Mouse (Mus musculus) induced T-regulatory cell, adult 2 months (primary cell): Measurements from ENCODE around the gene Kdsr.
"Not testable (repeated sequence)": the region's sequence is repeated elsewhere in the genome, so short reads cannot be mapped to it uniquely, and the experiment has no call there.

Experiments used
- DNase-seq: peaks from one replicate; pipeline ENCODE4 v3.0.0-alpha.2; 2012; ENCODE audit warnings: low read depth

Gene Kdsr

DNA sequence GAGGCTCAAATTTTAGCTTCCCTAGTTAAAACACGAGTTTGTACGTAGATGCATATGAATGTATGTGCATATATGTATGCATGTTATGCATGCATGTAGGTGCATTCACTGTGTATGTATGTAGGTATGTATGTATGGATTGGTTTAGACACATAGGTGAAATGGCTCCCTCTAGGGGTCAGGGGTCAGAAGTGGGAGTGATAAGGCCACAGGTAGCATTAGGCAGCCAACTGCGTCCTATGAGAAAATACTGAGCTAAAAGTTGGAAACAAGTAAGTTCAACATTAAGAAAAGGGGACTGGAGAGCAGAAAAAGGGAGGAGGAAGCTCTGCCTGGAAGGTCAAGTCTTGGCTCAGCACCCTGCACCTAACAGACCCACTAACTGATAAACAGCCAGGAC, 21.4 kb downstream of the Kdsr start:
- peak; percentile 81 for DNase-seq

DNA sequence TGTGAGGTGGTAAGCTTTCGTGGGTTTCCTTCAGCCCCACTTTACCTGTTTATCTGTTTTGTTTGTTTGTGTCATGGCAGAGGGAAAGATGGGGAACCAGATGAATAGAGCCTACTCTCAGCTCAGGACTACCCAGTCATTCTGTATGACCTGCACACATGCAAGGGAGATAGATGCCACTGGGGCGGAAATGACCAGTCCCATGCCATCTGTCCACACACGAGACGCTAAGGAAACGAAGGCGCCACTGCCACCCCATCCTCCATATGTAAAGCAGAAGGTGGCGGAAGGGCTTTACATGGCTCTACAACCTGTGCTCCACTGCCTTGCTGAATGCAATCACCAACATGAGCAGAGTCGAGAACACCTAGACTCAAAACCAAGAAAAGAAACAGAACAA, 23.3 kb downstream of the Kdsr start:
- DNase-seq, result no peak

DNA sequence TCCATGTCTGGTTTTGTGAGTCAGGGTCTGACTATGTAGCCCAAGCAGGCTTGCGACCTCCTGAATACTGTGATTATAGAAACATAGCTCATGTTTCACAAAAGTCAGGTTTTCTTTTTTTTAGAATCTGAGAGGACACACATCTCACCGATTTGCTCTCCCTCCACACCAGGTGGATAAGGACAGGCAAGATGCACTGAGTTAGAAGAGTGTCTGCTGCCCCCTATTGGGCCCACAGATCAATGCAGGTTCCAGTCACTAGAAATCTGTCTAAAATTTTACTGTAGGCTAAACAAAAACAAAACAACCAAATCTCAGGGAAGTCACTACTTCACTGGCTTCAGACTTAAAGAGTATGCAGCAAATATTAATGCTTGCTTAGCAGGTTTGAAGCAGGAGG, 23.9 kb downstream of the Kdsr start:
- DNase-seq, result peak; percentile 75

DNA sequence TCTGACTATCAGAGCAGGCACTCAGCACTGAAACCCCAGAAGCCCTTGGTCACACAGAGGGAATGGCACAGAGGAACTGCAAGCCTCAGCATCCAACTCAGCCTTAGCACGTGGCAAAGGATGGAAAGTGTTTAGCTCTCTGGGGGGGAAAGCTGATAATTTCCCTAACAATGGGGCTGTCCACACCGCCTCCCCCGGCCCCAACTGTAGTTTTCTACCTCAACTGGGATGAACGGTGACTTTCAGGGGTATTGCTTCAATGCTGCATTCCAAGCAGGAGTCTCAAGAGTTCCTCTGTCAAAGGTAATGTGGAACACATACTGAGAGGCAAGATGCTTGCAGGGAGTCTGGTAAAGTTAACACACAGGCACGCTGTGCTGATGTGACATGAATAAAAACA, 37.5 kb downstream of the Kdsr start:
- no peak for DNase-seq

DNA sequence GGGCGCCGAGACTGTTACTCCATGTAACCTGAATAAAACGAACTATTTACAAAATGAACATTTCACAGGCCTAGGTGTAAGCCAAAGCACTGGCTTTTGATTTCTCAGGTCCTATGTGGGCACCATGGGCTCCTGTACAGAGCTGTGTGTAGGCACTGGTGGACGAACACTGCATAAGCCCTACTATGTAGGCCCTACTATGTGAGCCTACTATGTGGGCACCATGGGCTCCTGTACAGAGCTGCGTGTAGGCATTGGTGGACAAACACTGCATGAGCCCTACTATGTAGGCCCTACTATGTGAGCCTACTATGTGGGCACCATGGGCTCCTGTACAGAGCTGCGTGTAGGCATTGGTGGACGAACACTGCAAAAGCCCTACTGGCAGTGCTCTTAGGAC, 41.8 kb downstream of the Kdsr start:
- DNase-seq, result not testable (repeated sequence)

DNA sequence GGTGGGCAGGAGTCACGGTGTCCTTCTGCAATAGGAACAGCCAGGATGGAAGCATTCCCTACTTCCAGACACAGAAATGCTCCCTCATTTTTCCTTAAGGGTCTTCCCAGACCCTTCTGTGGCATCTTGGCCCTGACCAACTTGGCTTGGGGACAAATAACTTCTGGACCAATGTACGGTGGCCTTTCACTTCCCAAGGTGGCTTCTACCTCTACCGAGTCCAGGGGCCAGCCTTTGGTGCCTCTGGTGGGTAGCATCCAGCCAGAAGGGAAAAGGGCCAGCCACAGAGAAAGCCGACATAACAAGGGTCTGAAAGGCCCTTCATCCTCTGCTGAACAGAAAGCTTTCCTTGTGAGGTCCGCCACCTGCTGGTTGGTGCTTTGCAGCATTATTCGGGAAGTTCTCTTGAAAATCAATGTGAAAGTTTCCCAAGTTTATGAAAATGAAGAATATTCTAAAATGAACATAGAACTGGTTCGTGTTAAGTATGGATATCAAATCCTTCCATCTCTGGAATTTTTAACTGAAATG, 42.4 kb downstream of the Kdsr start:
- peak; percentile 80 for DNase-seq

DNA sequence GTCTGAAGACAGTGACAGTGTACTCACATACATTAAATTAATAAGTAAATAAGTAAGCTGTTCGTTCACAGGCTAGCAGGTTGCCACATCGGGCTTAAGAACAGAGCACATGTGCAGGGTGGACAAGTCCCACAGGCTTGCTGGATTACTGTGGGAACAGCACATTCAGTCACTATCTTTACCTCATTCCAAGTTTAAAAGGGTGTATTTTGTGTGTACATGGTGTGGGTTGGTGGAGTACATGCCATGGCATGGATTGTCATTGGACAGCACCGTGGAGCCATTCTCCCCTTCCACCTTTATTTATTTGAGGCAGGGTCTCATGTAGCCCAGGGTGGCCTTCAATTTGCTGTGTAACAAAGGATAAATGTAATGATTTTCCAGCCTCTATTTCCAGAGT, 43.4 kb downstream of the Kdsr start:
- peak; percentile 14 for DNase-seq

DNA sequence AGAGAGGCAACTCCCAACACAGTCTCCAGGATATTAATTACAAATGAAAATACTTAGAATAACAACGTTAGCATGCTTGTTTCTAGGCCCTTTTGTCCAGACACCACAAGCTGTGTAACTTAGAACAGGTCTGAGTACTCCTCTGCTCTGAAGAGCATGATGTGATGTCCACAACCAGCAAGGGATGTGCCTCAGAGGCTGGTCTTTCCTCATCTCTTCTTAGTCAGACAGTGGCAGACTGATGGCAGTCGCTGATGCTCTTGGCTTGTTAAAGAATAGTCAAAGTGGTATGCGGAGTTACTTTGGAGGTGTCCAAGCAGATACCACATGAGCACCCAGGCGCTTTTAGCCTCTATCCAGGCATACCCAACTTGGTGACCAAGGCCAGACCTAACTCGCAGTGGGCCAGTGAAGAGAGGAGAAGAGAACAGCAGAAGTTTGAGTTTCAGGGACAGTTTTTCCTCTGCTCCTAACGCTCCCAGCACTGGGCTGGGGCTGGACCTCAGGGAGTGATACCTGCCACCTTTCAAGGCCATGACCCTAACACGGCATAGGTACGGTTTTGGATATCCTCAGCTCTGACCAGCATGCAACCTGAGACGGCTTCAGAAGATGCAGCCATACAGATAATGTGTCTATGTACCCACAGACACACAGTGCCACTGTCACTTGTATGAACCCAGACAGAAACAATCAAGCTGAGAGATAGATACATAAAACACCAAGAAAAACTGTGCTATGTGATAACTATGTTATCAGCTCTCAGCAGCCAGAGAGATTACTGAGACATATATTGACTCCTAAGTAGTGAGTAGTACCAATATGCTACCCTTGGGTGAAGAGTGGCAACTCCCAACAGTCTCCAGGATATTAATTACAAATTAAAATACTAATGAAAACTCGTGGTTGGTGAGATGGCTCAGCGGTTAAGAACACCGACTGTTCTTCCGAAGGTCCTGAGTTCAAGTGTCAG, 44.1 kb downstream of the Kdsr start:
- DNase-seq, result peak; percentile 18

DNA sequence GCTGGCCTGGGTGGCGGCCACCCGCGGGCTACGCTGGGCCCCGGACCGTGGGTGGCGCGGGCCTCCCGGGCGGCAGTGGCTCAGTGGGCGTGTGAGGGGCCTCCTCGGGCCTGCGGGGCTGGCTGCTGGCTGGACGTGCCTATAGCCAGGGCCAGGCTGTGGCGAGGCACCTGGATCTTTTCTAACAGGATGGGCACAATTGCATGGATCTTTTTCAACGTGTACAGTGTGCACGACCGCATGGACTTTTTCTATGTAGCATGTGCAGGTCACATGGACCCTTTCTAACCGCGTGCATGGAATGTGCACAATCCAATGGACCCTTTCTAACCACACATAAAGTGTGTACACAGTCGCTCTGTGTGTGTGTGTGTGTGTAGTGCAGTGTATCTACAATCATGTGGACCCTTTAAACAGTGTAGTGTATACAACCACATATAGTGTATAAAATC, 45.0 kb downstream of the Kdsr start:
- no peak for DNase-seq

DNA sequence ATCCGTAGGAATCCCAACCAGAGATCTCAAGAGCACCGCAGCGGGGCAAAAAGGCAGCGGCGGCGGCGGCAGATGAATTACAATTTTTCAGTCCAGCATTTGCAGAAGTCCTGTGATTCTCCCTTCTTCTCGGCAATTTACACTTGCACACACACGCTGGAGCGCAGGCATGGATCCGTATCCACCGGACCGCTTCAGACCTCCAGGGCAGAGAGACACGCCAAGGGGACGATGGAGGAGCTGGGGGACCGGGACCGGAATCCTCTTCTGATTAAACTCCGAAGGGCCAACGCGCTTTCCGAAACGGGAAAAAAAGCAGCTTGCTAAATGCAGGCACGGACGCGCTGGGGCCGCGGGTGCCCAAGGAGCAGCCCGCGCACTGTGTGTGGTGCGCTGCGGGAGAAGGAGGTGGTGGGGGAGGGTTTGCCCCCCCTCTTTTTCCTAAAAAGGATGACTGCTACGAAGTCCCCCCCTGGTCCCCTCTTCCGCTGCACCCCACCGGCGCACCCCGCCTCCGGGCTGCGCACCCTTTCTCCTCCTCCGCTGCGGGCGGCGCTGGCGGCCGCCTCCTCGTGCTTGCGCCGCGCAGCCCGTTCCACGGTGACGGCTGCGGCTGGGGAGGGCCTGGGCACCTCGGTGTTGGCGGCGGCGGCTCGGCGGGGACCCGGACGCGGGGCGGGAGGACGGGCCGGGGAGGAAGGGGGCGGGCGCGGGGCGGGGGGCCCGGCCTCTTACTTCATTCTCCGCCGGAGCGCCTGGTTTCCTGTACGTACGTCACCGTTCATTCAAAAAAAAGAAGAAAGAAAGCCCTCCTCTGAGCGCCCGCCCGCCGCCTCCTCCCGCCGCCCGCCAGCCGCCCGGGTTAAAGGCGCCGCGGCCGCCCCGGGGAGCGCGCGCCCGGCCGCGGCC, 45.7 kb downstream of the Kdsr start, which contains the start of gene Bcl2:
Gene Bcl2, minus strand, starts transcription at position 654 of the 909 bp plus-strand sequence.
- DNase-seq, result peak; percentile 92

DNA sequence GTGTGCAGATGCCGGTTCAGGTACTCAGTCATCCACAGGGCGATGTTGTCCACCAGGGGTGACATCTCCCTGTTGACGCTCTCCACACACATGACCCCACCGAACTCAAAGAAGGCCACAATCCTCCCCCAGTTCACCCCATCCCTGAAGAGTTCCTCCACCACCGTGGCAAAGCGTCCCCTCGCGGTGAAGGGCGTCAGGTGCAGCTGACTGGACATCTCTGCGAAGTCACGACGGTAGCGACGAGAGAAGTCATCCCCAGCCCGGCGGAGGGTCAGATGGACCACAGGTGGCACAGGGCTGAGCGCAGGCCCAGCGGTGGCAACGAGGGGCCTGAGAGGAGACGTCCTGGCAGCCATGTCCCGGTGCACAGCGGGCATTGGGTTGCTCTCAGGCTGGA, 47.2 kb downstream of the Kdsr start:
- peak; percentile 87 for DNase-seq

DNA sequence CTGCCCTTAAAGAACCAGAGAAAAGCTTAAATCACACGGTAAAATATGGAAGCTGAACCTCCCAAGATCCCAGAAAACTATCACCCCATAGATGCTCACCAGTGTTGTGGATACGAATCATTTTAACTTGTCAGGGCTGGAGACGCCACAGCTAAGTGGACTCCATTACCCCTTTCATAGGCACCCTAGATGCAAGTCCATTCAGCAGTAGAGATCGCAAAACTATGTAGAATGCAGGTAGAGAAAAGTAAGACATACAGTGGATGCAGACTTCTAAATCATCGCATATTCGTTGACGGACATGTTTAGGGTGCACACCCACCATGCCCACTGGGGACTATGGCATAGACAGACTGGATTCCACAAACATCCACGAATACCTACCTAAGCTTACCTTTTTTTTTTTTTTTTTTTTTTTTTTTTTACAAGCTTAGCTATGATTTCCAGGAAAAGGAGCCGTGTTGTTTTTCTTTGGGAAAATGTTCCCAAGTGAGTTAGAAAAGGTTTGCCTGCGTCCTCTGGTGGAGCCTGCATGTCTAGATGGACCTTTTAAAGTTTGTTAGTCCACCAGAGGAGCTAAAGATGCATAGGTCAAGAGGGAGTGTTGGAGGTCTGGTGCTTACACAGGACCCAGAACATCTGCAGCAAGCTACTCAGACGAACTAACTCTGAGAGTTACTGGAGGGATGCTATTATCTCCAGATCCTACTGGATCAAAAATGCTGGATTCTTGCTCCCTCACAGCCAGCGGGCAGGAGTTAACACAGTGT, 48.0 kb downstream of the Kdsr start:
- DNase-seq, result peak; percentile 52

DNA sequence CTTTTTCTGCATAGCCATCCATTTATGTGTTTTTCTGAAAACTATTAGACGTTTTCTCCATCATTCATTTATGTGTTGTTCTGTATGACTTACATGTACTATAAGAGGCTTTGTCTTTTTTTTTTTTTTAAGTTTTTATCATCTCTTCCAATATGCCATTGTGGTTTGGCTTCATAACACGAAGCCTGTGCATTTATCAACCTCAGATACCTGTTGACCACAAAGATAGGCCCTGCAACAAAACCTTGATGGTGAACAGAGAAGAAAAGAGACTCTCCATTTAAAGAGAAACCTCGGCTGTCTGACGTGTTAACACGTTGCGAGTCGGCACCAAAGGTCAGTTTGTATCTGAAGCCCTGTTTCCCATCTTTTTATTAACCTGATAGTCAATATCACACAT, 49.3 kb downstream of the Kdsr start:
- peak; percentile 37 for DNase-seq

DNA sequence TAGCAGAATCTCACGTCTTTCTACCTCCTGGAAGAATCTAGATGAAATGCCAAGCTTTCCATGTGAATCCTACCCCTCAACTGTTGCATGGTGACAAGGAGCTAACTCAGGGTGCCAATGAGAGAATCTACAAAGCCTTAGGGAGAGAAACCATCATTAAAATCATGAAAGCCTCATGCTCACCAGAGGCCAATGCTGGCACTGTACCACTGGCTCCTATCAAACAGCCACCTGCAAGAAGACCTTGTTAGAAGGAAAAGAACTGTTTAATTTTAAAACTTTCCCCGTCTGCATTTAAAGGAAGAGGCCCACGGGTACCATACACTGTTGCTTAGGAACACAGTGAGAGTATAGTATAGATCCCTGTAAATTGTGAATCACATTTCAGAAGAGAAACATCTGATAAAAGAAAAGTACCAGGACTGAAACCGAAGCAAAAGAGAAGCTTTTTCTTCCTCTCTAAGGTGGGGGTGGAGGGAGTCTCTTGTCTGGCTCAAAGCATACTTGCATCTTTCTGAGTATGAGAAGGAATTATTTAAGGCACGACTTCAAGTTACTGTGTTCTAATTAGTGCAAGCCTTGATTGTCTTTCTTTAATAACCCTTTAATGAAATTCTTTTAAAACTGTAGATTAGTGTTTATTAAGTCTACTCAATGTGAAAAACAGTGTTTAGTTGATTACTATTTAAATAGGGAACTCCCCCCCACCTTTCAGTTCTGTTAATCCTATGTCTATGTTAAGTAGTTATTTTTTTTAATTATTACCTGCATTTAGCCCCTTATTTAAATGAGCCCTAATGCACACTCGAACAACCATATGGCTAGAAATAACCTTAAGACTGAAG, 52.3 kb downstream of the Kdsr start:
- DNase-seq, result peak; percentile 41

DNA sequence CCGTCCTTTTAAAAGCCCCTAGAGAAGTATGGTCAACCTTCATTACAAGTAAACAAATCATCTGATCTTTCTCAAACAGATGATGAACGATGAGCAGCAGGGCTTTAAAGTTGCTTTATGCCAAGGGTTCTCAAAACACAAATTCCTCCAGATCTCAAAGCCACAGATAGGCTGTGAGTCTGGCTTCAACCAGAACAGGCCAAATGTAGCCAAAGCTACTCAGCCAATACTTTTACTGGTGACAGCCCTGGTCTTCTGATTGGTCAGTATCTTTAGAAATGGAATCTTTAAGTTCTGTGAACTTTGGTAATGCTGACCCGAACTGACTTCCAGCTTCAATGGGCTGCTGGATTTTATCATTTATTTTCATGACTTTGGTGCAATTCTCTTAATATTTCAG, 56.3 kb downstream of the Kdsr start:
- DNase-seq, result no peak

DNA sequence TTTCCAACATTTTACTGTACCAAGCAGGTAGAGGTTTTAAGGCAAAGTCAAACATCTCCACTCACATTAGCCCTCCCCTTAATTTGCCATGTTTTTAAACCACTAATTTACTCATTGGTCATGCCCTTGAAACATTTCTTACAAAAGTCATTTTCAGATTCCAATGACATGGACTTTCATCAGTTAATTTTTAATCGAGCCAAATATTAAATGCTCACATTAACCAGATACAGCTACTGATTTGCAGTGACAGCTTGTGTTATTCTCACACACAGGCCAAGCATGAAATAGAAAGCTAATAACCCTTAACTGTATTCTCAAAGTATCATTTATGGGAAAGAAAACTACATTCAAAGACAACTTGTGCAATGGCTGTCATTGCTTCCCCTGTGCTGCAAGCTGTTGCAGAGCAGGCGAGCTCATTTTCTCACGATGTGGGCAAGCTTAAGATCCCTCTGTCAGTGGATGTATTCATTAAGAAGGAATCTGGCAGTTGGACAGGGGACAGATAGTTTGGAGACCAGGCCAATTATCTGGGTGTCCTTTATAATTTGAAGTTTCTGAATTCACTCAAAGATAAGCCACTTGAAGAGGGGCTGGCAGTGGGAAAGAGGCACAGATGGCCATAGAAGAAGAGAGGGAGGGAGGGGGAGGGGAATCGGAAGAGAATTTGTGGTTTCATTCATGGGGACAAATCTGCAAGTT, 56.9 kb downstream of the Kdsr start:
- DNase-seq, result no peak

DNA sequence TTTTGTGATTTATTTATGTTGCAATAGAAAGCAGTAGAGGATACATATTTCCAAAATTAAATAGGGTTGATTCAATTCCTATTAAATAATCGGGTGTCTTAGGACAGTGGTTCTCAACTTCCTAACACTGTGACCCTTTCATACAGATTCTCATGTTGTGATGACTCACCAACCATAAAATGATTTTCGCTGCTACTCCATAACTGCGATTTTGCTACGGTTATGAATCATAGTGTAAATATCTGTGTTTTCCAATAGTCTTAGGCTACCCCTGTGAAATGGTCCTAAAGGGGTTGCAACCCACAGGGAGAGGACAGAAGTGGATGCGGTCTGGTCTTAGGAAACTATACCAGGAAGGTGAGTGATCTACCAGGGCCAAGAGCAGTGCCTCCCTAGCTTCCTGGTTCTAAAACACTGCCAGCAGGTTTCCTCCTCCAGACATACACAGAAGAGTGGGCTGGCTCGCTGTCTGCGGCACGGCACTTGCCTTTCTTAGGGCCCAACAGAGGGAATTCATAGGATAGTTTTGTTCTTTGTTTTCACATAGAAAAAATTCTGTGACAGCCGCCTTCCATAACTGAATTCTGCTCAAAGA, 58.9 kb downstream of the Kdsr start:
- no peak for DNase-seq

DNA sequence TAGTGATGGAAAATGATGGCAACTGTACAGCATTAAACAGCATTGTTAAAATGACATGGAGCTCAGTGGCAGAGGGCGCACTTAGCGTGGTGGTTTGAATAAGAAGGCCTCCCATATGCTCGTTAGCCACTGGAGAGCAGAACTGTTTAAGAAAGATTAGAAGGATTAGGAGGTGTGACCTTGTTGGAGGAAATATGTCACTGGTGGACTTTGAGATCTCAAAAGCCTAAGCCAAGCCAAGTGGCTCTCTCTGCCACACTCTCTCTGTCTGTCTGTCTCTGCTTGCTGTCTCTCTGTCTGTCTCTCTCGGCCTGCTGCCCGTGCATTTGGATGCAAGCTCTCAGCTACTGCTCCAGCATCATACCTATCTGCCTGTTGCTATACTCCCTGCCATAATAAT, 63.1 kb downstream of the Kdsr start:
- no peak for DNase-seq

DNA sequence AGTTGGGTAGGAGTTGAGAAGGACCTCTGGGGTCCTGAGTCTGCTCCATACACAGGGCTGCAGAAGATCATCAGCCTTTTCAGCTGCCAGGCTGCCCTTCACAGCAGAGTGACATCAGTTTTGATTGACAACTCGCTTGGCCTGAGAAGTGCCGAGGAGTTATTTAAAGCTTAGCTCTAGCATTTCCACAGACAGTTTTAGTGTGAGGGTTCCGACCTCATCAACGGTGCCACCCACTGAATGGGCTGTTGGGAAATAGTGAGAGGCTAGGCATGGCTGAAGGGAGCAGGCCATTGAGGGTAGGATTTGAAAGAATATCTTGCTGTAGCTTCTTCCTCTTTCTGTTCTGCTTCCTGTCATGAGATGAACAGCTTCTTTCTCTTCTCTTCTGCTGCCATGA, 63.9 kb downstream of the Kdsr start:
- no peak for DNase-seq

DNA sequence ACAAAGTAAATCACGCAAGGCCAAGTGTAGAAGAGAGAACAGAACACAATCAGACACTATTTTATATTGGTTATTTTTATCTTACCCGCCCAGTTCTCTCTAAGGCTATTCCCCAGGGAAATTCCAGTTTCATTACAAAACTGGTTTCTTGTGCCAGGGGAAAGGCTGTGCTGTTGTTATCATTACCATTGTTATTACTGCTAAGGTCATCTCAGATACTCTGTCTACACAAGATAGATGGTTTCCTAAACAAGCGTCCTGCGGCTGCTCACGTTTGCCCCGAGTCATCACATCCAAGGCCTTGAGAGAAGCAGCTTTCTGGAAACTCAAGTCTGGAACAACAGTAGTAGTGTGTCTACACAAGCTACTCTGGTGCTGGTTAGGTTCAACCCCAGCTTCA, 65.2 kb downstream of the Kdsr start:
- no peak for DNase-seq
